Mouse (Mus musculus): Measurements from ENCODE around the gene Skp1a.
"Not testable (repeated sequence)": the region's sequence is repeated elsewhere in the genome, so short reads cannot be mapped to it uniquely, and the experiment has no call there.

DNA sequence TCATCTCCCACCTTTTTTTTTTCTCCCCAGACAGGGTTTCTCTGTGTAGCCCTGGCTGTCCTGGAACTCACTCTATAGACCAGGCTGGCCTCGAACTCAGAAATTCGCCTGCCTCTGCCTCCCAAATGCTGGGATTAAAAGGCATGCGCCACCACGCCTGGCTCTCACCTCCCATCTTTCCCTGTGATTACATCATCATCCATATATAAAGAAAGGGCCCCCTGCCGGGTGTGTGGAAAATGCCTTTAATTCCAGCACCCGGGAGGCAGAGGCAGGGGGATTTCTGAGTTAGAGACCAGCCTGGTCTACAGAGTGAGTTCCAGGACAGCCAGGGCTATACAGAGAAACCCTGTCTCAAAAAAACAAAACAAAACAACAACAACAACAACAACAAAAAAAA, 9.9 kb upstream of the Skp1a start:
- not testable (repeated sequence) for TF ChIP-seq POLR2A (IDR thresholded peaks at IDR 0.05; ENCODE audit: borderline replicate concordance, insufficient read depth, low read length); CTCF (IDR thresholded peaks at IDR 0.05; ENCODE audit: borderline replicate concordance, insufficient read depth, low read depth, low read length)

All from cerebellum, adult 2 months (tissue).